Mouse (Mus musculus) stomach, postnatal 0 days (tissue): ENCODE data around the gene Krt84.

ENCODE experiments used
- CTCF ChIP-seq: IDR thresholded peaks from 2 replicates; pipeline ENCODE4 v1.5.1; 2016; ENCODE audit warnings: antibody characterized with exemption, low read depth, mild to moderate bottlenecking, moderate library complexity
- EP300 ChIP-seq: optimal IDR thresholded peaks from 2 replicates; pipeline ENCODE3; 2016; ENCODE audit warnings: antibody characterized with exemption

- TF ChIP-seq CTCF (no peak), EP300 (no peak)
These were observed 47.7 kb downstream of the Krt84 start for GRCm38 (mm10) chr15:101484939-101485338.
